Mouse (Mus musculus) adrenal gland, adult 2 months (tissue): Measurements from ENCODE around the gene Lcmt1. TPM values are rescaled to one million over a fixed set of nuclear protein-coding genes. Genes with fewer than 3 reads are reported as not detected.

ENCODE experiments used
- DNase-seq: peaks from one replicate; pipeline ENCODE4 v3.0.0; 2021
- polyA plus RNA-seq: library from polyadenylated mRNA; depleted of rRNA; stranded (reverse); fragments of >200 nt; gene quantifications from 2 replicates; pipeline ENCODE4 v1.2.3, GENCODE M21; 2012
- total RNA-seq, 2 experiments: library from RNA; stranded (reverse); gene quantifications; 2 replicates each; pipeline ENCODE4 v1.2.3; 2021

Gene Lcmt1
- total and polyA plus RNA-seq, 3 experiments, result 15.9 to 28.3 (median 24.0) TPM

GRCm38 (mm10) chr7:123399286-123399685, 29.7 kb downstream of the Lcmt1 start:
- no peak for DNase-seq

- DNase-seq, result no peak
These were observed 31.5 kb downstream of the Lcmt1 start for GRCm38 (mm10) chr7:123401121-123401520.

- DNase-seq, result no peak
These were observed 34.6 kb downstream of the Lcmt1 start for GRCm38 (mm10) chr7:123404198-123404597.

- peak; percentile 10 for DNase-seq
These were observed 36.0 kb downstream of the Lcmt1 start for GRCm38 (mm10) chr7:123405619-123406018.

GRCm38 (mm10) chr7:123406988-123407387, 37.4 kb downstream of the Lcmt1 start:
- DNase-seq, result no peak

- DNase-seq, result no peak
These were observed 40.9 kb downstream of the Lcmt1 start for GRCm38 (mm10) chr7:123410502-123410901.

GRCm38 (mm10) chr7:123411109-123411508, 41.5 kb downstream of the Lcmt1 start:
- DNase-seq, result peak; percentile 76

GRCm38 (mm10) chr7:123412143-123412542, 42.6 kb downstream of the Lcmt1 start:
- DNase-seq, result no peak

GRCm38 (mm10) chr7:123416803-123417202, 47.2 kb downstream of the Lcmt1 start:
- no peak for DNase-seq

GRCm38 (mm10) chr7:123417661-123418060, 48.1 kb downstream of the Lcmt1 start:
- no peak for DNase-seq

GRCm38 (mm10) chr7:123419984-123420383, 50.4 kb downstream of the Lcmt1 start:
- DNase-seq, result no peak

- no peak for DNase-seq
These were observed 52.4 kb downstream of the Lcmt1 start for GRCm38 (mm10) chr7:123421958-123422357.

GRCm38 (mm10) chr7:123424281-123424680, 54.7 kb downstream of the Lcmt1 start:
- no peak for DNase-seq

- no peak for DNase-seq
These were observed 55.7 kb downstream of the Lcmt1 start for GRCm38 (mm10) chr7:123425134-123425757.

- DNase-seq, result peak; percentile 65
These were observed 60.2 kb downstream of the Lcmt1 start for GRCm38 (mm10) chr7:123429624-123430410.

- peak; percentile 80 for DNase-seq
These were observed 60.8 kb downstream of the Lcmt1 start for GRCm38 (mm10) chr7:123430411-123430705.

- no peak for DNase-seq
These were observed 61.6 kb downstream of the Lcmt1 start for GRCm38 (mm10) chr7:123431206-123431605.

GRCm38 (mm10) chr7:123442079-123442478, 72.5 kb downstream of the Lcmt1 start:
- no peak for DNase-seq

- DNase-seq, result no peak
These were observed 79.2 kb downstream of the Lcmt1 start for GRCm38 (mm10) chr7:123448794-123449193.

- DNase-seq, result no peak
These were observed 80.1 kb downstream of the Lcmt1 start for GRCm38 (mm10) chr7:123449676-123450075.

GRCm38 (mm10) chr7:123450515-123450914, 80.9 kb downstream of the Lcmt1 start:
- no peak for DNase-seq

- no peak for DNase-seq
These were observed 83.0 kb downstream of the Lcmt1 start for GRCm38 (mm10) chr7:123452551-123452950.

GRCm38 (mm10) chr7:123453066-123453465, 83.5 kb downstream of the Lcmt1 start:
- no peak for DNase-seq

GRCm38 (mm10) chr7:123455088-123455487, 85.5 kb downstream of the Lcmt1 start:
- DNase-seq, result no peak
